Mouse (Mus musculus): ENCODE measurements around the gene Slc38a4. TPM values are rescaled to one million over a fixed set of nuclear protein-coding genes. Genes with fewer than 3 reads are reported as not detected.

Gene Slc38a4
- polyA plus RNA-seq (2015; fragmentation: Nextera tagmentation; extraction: Ambion mirVana): 51.7 and 63.0 TPM in 2 replicates

GRCm38 (mm10) chr15:97055794-97056193 is at the start of gene Slc38a4:
Slc38a4 (minus strand) TSS chr15:97055956.
- peak within 1 kb of the TSS; percentile 58 for H3K4me3 ChIP-seq (replicated peaks; ENCODE audit: low read length)
- WGBS: 50% methylated on average over 9 of the region's 9 CpGs
- H3K9me3 ChIP-seq (replicated peaks; ENCODE audit: control insufficient read depth, low read length): peaks cover 5% of the 10 kb centered on the region; the same call in 1 of the 2 replicates
- H3K4me2 ChIP-seq (ENCODE audit: low read depth, low read length): peak within 1 kb of the TSS; percentile 57
- peak within 1 kb of the TSS; percentile 75 for H3K9ac ChIP-seq (ENCODE audit: low read length)
- peaks cover under 1% of the 10 kb centered on the region; the same call in 1 of the 2 replicates for H3K4me1 ChIP-seq (ENCODE audit: control insufficient read depth, insufficient read depth, low read length)
- no peaks in the 10 kb centered on the region for H3K36me3 ChIP-seq (ENCODE audit: control insufficient read depth, insufficient read depth, low read length)
- H3K27ac ChIP-seq (ENCODE audit: low read length): peak within 1 kb of the TSS; percentile 73
- H3K27me3 ChIP-seq (ENCODE audit: control insufficient read depth, insufficient read depth, low read length): no peaks in the 10 kb centered on the region
- ATAC-seq (ENCODE audit: insufficient read depth, low FRiP score): peak; percentile 80; the same call in 1 of the 2 replicates

DNA sequence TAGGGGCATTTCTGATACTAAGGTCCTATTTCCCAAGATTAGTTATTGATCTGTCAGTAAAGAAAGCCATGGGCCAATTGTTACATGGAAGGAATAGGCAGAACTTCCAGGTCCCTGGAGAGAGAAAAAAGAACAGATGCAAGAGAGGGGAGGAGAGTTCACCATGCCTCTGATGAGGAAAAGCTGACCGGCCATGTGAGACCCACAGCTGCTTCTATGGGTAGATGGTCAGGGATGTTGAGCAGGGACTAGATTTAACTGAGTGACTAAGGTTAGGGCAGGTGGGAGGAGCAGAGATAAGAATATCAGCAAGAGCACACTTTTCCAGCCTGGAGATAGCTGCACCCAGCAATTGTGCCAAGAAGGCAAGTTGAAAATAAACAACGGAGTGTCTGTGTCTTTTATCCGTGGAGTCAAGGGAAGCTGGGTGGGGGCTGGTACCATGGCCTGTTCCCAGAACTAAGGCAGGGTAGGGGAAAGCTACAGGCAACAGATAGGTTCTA is 49.2 kb upstream of the Slc38a4 start:
- Histone ChIP-seq H3K9me3 (replicated peaks; ENCODE audit: control insufficient read depth, low read length) (0 out of 2 replicates have a peak, but pooled peaks cover 3% of the 10 kb centered on the region), H3K9ac (ENCODE audit: low read length) (no peak overlapping the region), H3K27me3 (ENCODE audit: control insufficient read depth, insufficient read depth, low read length) (no peaks in the 10 kb centered on the region), H3K4me3 (replicated peaks; ENCODE audit: low read length) (no peak overlapping the region), H3K4me2 (ENCODE audit: low read depth, low read length) (no peak overlapping the region), H3K4me1 (ENCODE audit: control insufficient read depth, insufficient read depth, low read length) (0 out of 2 replicates have a peak, but pooled peaks cover 6% of the 10 kb centered on the region), H3K36me3 (ENCODE audit: control insufficient read depth, insufficient read depth, low read length) (no peaks in the 10 kb centered on the region), H3K27ac (ENCODE audit: low read length) (no peak overlapping the region)
- ATAC-seq (ENCODE audit: insufficient read depth, low FRiP score): no peak
- WGBS: 23% methylated on average over 3 of the region's 3 CpGs

DNA sequence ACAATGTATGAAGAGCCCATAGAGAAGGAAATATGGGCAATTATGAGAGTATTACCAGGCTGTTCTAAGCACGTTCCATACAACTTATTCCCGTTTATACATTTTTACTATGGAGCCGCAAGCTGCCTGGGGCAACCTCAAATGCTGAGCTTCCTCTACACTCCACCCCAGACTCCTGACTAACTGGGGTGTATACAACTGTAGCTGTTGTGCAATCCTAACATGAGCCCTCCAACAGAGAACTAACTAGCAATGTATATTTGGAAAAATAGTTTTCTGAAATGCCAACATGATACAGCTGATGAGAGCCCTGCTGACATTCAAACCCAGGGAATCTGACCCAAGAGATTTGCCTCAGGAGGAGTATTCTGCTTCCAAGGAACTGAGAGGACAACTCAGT is 48.3 kb upstream of the Slc38a4 start:
- Histone ChIP-seq H3K4me3 (replicated peaks; ENCODE audit: low read length) (no peak overlapping the region), H3K4me1 (ENCODE audit: control insufficient read depth, insufficient read depth, low read length) (0 out of 2 replicates have a peak, but pooled peaks cover 6% of the 10 kb centered on the region), H3K27ac (ENCODE audit: low read length) (no peak overlapping the region), H3K27me3 (ENCODE audit: control insufficient read depth, insufficient read depth, low read length) (no peaks in the 10 kb centered on the region), H3K9ac (ENCODE audit: low read length) (no peak overlapping the region), H3K36me3 (ENCODE audit: control insufficient read depth, insufficient read depth, low read length) (no peaks in the 10 kb centered on the region), H3K4me2 (ENCODE audit: low read depth, low read length) (no peak overlapping the region), H3K9me3 (replicated peaks; ENCODE audit: control insufficient read depth, low read length) (no peaks in the 10 kb centered on the region)
- WGBS: 90% methylated on average over 3 of the region's 3 CpGs
- no peak for ATAC-seq (ENCODE audit: insufficient read depth, low FRiP score)

DNA sequence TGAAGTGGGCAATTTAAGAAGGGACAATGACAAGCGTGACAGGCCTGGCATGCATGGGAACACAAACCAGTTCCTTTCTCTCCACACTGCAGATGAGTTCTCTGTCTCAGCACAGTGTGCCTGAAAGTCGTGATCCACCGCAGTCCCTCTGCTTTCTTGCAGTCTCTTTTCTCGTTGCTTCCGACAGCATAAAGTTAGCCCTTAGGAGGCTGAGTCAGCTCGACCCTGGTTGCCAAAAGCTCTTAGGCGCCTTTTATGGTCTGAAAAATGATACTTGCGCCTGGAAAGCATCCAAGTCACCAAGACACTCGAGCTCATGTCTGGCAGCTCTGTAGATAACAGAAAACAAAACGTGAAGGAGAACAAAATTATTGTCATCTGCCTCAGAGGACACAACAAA is 47.1 kb upstream of the Slc38a4 start:
- Histone ChIP-seq H3K4me2 (ENCODE audit: low read depth, low read length) (no peak overlapping the region), H3K27me3 (ENCODE audit: control insufficient read depth, insufficient read depth, low read length) (no peaks in the 10 kb centered on the region), H3K9ac (ENCODE audit: low read length) (no peak overlapping the region), H3K9me3 (replicated peaks; ENCODE audit: control insufficient read depth, low read length) (no peaks in the 10 kb centered on the region), H3K36me3 (ENCODE audit: control insufficient read depth, insufficient read depth, low read length) (no peaks in the 10 kb centered on the region), H3K4me3 (replicated peaks; ENCODE audit: low read length) (no peak overlapping the region), H3K4me1 (ENCODE audit: control insufficient read depth, insufficient read depth, low read length) (0 out of 2 replicates have a peak, but pooled peaks cover 6% of the 10 kb centered on the region), H3K27ac (ENCODE audit: low read length) (peak overlapping the region; percentile 35; the same call in 1 of the 2 replicates)
- WGBS: 45% methylated on average over 10 of the region's 10 CpGs
- no peak for ATAC-seq (ENCODE audit: insufficient read depth, low FRiP score)

GRCm38 (mm10) chr15:97102181-97102580 is 46.4 kb upstream of the Slc38a4 start:
- H3K36me3 ChIP-seq (ENCODE audit: control insufficient read depth, insufficient read depth, low read length): no peaks in the 10 kb centered on the region
- H3K4me1 ChIP-seq (ENCODE audit: control insufficient read depth, insufficient read depth, low read length): 0 out of 2 replicates have a peak, but pooled peaks cover 6% of the 10 kb centered on the region
- no peak overlapping the region for H3K4me2 ChIP-seq (ENCODE audit: low read depth, low read length)
- no peaks in the 10 kb centered on the region for H3K9me3 ChIP-seq (replicated peaks; ENCODE audit: control insufficient read depth, low read length)
- H3K4me3 ChIP-seq (replicated peaks; ENCODE audit: low read length): no peak overlapping the region
- no peak for ATAC-seq (ENCODE audit: insufficient read depth, low FRiP score)
- 85% methylated on average over 5 of the region's 5 CpGs for WGBS
- no peak overlapping the region for H3K9ac ChIP-seq (ENCODE audit: low read length)
- no peaks in the 10 kb centered on the region for H3K27me3 ChIP-seq (ENCODE audit: control insufficient read depth, insufficient read depth, low read length)
- no peak overlapping the region for H3K27ac ChIP-seq (ENCODE audit: low read length)

DNA sequence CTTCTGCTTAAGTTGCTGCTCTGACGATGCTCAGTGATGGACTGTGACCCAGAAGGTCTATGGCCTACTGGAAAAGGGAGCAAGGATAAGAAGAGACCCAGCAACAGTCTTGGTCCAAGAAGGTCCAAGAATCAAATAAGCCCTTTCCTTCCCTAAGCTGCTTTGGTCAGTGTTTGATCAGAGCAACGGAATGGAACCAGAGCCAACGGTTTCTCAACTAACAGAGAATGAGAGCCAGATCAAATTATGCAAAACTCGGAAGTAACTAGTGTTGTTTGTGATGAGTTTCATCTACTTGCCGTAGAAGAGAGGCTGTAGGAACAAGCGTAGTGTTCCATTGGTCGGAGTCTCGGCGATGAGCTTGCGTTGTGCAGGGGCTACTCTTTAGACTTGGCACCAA is 43.3 kb upstream of the Slc38a4 start:
- no peaks in the 10 kb centered on the region for H3K27me3 ChIP-seq (ENCODE audit: control insufficient read depth, insufficient read depth, low read length)
- no peaks in the 10 kb centered on the region for H3K9me3 ChIP-seq (replicated peaks; ENCODE audit: control insufficient read depth, low read length)
- H3K27ac ChIP-seq (ENCODE audit: low read length): no peak overlapping the region
- no peak overlapping the region for H3K9ac ChIP-seq (ENCODE audit: low read length)
- WGBS: 94% methylated on average over 10 of the region's 10 CpGs
- H3K36me3 ChIP-seq (ENCODE audit: control insufficient read depth, insufficient read depth, low read length): no peaks in the 10 kb centered on the region
- H3K4me2 ChIP-seq (ENCODE audit: low read depth, low read length): no peak overlapping the region
- 0 out of 2 replicates have a peak, but pooled peaks cover 3% of the 10 kb centered on the region for H3K4me1 ChIP-seq (ENCODE audit: control insufficient read depth, insufficient read depth, low read length)
- no peak for ATAC-seq (ENCODE audit: insufficient read depth, low FRiP score)
- no peak overlapping the region for H3K4me3 ChIP-seq (replicated peaks; ENCODE audit: low read length)

- no peak overlapping the region for H3K9ac ChIP-seq (ENCODE audit: low read length)
- WGBS: 58% methylated on average over 4 of the region's 4 CpGs
- no peak overlapping the region for H3K27ac ChIP-seq (ENCODE audit: low read length)
- no peak overlapping the region for H3K4me2 ChIP-seq (ENCODE audit: low read depth, low read length)
- ATAC-seq (ENCODE audit: insufficient read depth, low FRiP score): no peak
- no peaks in the 10 kb centered on the region for H3K9me3 ChIP-seq (replicated peaks; ENCODE audit: control insufficient read depth, low read length)
- no peak overlapping the region for H3K4me3 ChIP-seq (replicated peaks; ENCODE audit: low read length)
- no peaks in the 10 kb centered on the region for H3K36me3 ChIP-seq (ENCODE audit: control insufficient read depth, insufficient read depth, low read length)
- H3K27me3 ChIP-seq (ENCODE audit: control insufficient read depth, insufficient read depth, low read length): no peaks in the 10 kb centered on the region
- no peaks in the 10 kb centered on the region for H3K4me1 ChIP-seq (ENCODE audit: control insufficient read depth, insufficient read depth, low read length)
These were observed 41.8 kb upstream of the Slc38a4 start for GRCm38 (mm10) chr15:97097548-97097947.

DNA sequence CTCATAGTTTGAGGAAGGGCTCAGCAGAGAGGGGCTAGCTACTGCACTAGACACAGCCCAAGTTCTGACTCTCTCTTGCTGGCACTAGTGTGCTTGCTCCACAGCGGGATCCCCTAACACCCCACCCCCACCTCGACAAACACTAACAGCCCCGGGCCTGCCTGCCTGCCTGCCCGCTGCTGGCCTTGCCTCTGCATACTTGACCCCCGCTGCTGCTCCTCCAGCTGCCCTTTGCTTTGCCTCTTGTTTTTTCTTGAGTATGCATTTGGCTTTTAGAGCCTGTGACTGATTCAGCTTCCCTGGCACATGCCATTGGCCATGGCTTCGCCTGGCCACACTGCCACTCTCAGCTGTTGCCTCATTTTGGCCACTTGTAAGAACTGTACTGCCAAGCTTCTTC is 33.8 kb upstream of the Slc38a4 start:
- H3K9ac ChIP-seq (ENCODE audit: low read length): no peak overlapping the region; the same call in 1 of the 2 replicates
- H3K27ac ChIP-seq (ENCODE audit: low read length): no peak overlapping the region
- no peaks in the 10 kb centered on the region for H3K36me3 ChIP-seq (ENCODE audit: control insufficient read depth, insufficient read depth, low read length)
- H3K27me3 ChIP-seq (ENCODE audit: control insufficient read depth, insufficient read depth, low read length): no peaks in the 10 kb centered on the region
- WGBS: 15% methylated on average over 6 of the region's 6 CpGs
- no peaks in the 10 kb centered on the region for H3K9me3 ChIP-seq (replicated peaks; ENCODE audit: control insufficient read depth, low read length)
- no peaks in the 10 kb centered on the region; the same call in 1 of the 2 replicates for H3K4me1 ChIP-seq (ENCODE audit: control insufficient read depth, insufficient read depth, low read length)
- peak; percentile 17; the same call in 1 of the 2 replicates for ATAC-seq (ENCODE audit: insufficient read depth, low FRiP score)
- H3K4me3 ChIP-seq (replicated peaks; ENCODE audit: low read length): no peak overlapping the region
- H3K4me2 ChIP-seq (ENCODE audit: low read depth, low read length): no peak overlapping the region

DNA sequence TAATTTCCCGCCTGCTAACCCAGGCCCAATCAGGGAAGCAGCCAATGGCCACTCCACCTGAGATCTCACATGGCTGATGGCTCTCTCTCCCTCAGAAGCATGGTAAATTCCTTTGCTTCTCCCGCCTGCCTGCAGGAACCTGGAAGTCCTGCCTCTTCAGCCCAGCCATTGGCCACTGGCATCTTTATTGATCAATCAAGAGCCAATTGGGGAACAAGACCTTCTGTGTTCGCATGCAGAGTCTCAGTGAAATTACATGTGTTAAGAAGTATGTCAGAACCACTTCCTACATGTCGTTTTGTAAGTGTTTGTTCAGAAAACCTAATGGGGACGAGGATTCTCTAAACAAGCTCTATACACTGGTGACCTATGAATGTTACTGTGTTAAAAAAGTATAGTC is 30.1 kb upstream of the Slc38a4 start:
- Histone ChIP-seq H3K9me3 (replicated peaks; ENCODE audit: control insufficient read depth, low read length) (no peaks in the 10 kb centered on the region), H3K4me1 (ENCODE audit: control insufficient read depth, insufficient read depth, low read length) (no peaks in the 10 kb centered on the region; the same call in 1 of the 2 replicates), H3K27me3 (ENCODE audit: control insufficient read depth, insufficient read depth, low read length) (no peaks in the 10 kb centered on the region), H3K27ac (ENCODE audit: low read length) (no peak overlapping the region), H3K9ac (ENCODE audit: low read length) (no peak overlapping the region), H3K4me2 (ENCODE audit: low read depth, low read length) (peak overlapping the region; percentile 21; the same call in 1 of the 2 replicates), H3K36me3 (ENCODE audit: control insufficient read depth, insufficient read depth, low read length) (no peaks in the 10 kb centered on the region), H3K4me3 (replicated peaks; ENCODE audit: low read length) (no peak overlapping the region)
- peak; percentile 53; the same call in 1 of the 2 replicates for ATAC-seq (ENCODE audit: insufficient read depth, low FRiP score)
- WGBS: 29% methylated on average over 5 of the region's 5 CpGs

All from stomach, embryonic 16.5 days (tissue).